Mouse (Mus musculus): ENCODE data around the gene Ehf. TPM values are rescaled to one million over a fixed set of nuclear protein-coding genes. Genes with fewer than 3 reads are reported as not detected.

Ehf gene
- polyA plus RNA-seq, 1 experiment from 2014 or later: 0.34 TPM

- Histone ChIP-seq H3K9me3 (replicated peaks; ENCODE audit: control insufficient read depth, low read length) (no peaks in the 10 kb centered on the region), H3K27ac (ENCODE audit: low read length) (no peak overlapping the region), H3K4me3 (ENCODE audit: low read depth, low read length) (no peak overlapping the region), H3K4me2 (ENCODE audit: low read depth, low read length) (no peak overlapping the region), H3K4me1 (ENCODE audit: control insufficient read depth, low read depth, low read length) (no peaks in the 10 kb centered on the region), H3K36me3 (ENCODE audit: control insufficient read depth, insufficient read depth) (no peaks in the 10 kb centered on the region), H3K27me3 (ENCODE audit: control insufficient read depth, insufficient read depth, low read depth, low read length) (no peaks in the 10 kb centered on the region), H3K9ac (ENCODE audit: low read depth, low read length) (no peak overlapping the region)
- no peak for ATAC-seq (ENCODE audit: low read depth)
- WGBS (ENCODE audit: insufficient replicate concordance): 61% methylated on average over 7 of the region's 7 CpGs
Observed at GRCm38 (mm10) chr2:103289407-103289950, 13.6 kb downstream of the Ehf start.

- Histone ChIP-seq H3K9me3 (replicated peaks; ENCODE audit: control insufficient read depth, low read length) (no peaks in the 10 kb centered on the region), H3K36me3 (ENCODE audit: control insufficient read depth, insufficient read depth) (no peaks in the 10 kb centered on the region), H3K4me1 (ENCODE audit: control insufficient read depth, low read depth, low read length) (no peaks in the 10 kb centered on the region), H3K9ac (ENCODE audit: low read depth, low read length) (no peak overlapping the region), H3K27ac (ENCODE audit: low read length) (no peak overlapping the region), H3K4me2 (ENCODE audit: low read depth, low read length) (no peak overlapping the region), H3K4me3 (ENCODE audit: low read depth, low read length) (no peak overlapping the region), H3K27me3 (ENCODE audit: control insufficient read depth, insufficient read depth, low read depth, low read length) (no peaks in the 10 kb centered on the region)
- WGBS (ENCODE audit: insufficient replicate concordance): 77% methylated on average over 5 of the region's 5 CpGs
- ATAC-seq (ENCODE audit: low read depth): no peak
Observed at GRCm38 (mm10) chr2:103287716-103288115, 15.4 kb downstream of the Ehf start.

GRCm38 (mm10) chr2:103285561-103285960 is 17.5 kb downstream of the Ehf start:
- H3K4me3 ChIP-seq (ENCODE audit: low read depth, low read length): no peak overlapping the region
- H3K9me3 ChIP-seq (replicated peaks; ENCODE audit: control insufficient read depth, low read length): no peaks in the 10 kb centered on the region
- no peaks in the 10 kb centered on the region for H3K4me1 ChIP-seq (ENCODE audit: control insufficient read depth, low read depth, low read length)
- ATAC-seq (ENCODE audit: low read depth): no peak
- no peak overlapping the region for H3K4me2 ChIP-seq (ENCODE audit: low read depth, low read length)
- H3K27me3 ChIP-seq (ENCODE audit: control insufficient read depth, insufficient read depth, low read depth, low read length): no peaks in the 10 kb centered on the region
- H3K27ac ChIP-seq (ENCODE audit: low read length): no peak overlapping the region
- 30% methylated on average over 2 of the region's 2 CpGs for WGBS (ENCODE audit: insufficient replicate concordance)
- no peak overlapping the region for H3K9ac ChIP-seq (ENCODE audit: low read depth, low read length)
- H3K36me3 ChIP-seq (ENCODE audit: control insufficient read depth, insufficient read depth): no peaks in the 10 kb centered on the region

- WGBS (ENCODE audit: insufficient replicate concordance): 71% methylated on average over 8 of the region's 8 CpGs
- no peaks in the 10 kb centered on the region for H3K4me1 ChIP-seq (ENCODE audit: control insufficient read depth, low read depth, low read length)
- no peak overlapping the region for H3K9ac ChIP-seq (ENCODE audit: low read depth, low read length)
- H3K27ac ChIP-seq (ENCODE audit: low read length): no peak overlapping the region
- no peaks in the 10 kb centered on the region for H3K9me3 ChIP-seq (replicated peaks; ENCODE audit: control insufficient read depth, low read length)
- ATAC-seq (ENCODE audit: low read depth): no peak
- no peak overlapping the region for H3K4me3 ChIP-seq (ENCODE audit: low read depth, low read length)
- no peak overlapping the region for H3K4me2 ChIP-seq (ENCODE audit: low read depth, low read length)
- no peaks in the 10 kb centered on the region for H3K27me3 ChIP-seq (ENCODE audit: control insufficient read depth, insufficient read depth, low read depth, low read length)
- H3K36me3 ChIP-seq (ENCODE audit: control insufficient read depth, insufficient read depth): no peaks in the 10 kb centered on the region
Observed at GRCm38 (mm10) chr2:103283730-103284129, 19.3 kb downstream of the Ehf start.

GRCm38 (mm10) chr2:103282184-103282750 is 20.8 kb downstream of the Ehf start:
- Histone ChIP-seq H3K27me3 (ENCODE audit: control insufficient read depth, insufficient read depth, low read depth, low read length) (no peaks in the 10 kb centered on the region), H3K9me3 (replicated peaks; ENCODE audit: control insufficient read depth, low read length) (no peaks in the 10 kb centered on the region), H3K36me3 (ENCODE audit: control insufficient read depth, insufficient read depth) (no peaks in the 10 kb centered on the region), H3K4me1 (ENCODE audit: control insufficient read depth, low read depth, low read length) (no peaks in the 10 kb centered on the region), H3K4me3 (ENCODE audit: low read depth, low read length) (no peak overlapping the region), H3K9ac (ENCODE audit: low read depth, low read length) (no peak overlapping the region), H3K27ac (ENCODE audit: low read length) (no peak overlapping the region), H3K4me2 (ENCODE audit: low read depth, low read length) (no peak overlapping the region)
- no peak; the same call in 1 of the 2 replicates for ATAC-seq (ENCODE audit: low read depth)
- 19% methylated on average over 8 of the region's 8 CpGs for WGBS (ENCODE audit: insufficient replicate concordance)

- Histone ChIP-seq H3K9me3 (replicated peaks; ENCODE audit: control insufficient read depth, low read length) (no peaks in the 10 kb centered on the region), H3K27ac (ENCODE audit: low read length) (no peak overlapping the region), H3K9ac (ENCODE audit: low read depth, low read length) (no peak overlapping the region), H3K4me1 (ENCODE audit: control insufficient read depth, low read depth, low read length) (no peaks in the 10 kb centered on the region), H3K27me3 (ENCODE audit: control insufficient read depth, insufficient read depth, low read depth, low read length) (no peaks in the 10 kb centered on the region), H3K4me2 (ENCODE audit: low read depth, low read length) (no peak overlapping the region), H3K4me3 (ENCODE audit: low read depth, low read length) (no peak overlapping the region), H3K36me3 (ENCODE audit: control insufficient read depth, insufficient read depth) (no peaks in the 10 kb centered on the region)
- ATAC-seq (ENCODE audit: low read depth): no peak
- 70% methylated on average over 1 of the region's 1 CpGs for WGBS (ENCODE audit: insufficient replicate concordance)
Observed at GRCm38 (mm10) chr2:103279927-103280326, 23.2 kb downstream of the Ehf start.

- no peak overlapping the region for H3K4me3 ChIP-seq (ENCODE audit: low read depth, low read length)
- H3K4me1 ChIP-seq (ENCODE audit: control insufficient read depth, low read depth, low read length): no peaks in the 10 kb centered on the region
- H3K36me3 ChIP-seq (ENCODE audit: control insufficient read depth, insufficient read depth): no peaks in the 10 kb centered on the region
- no peak overlapping the region for H3K9ac ChIP-seq (ENCODE audit: low read depth, low read length)
- no peak overlapping the region for H3K27ac ChIP-seq (ENCODE audit: low read length)
- no peaks in the 10 kb centered on the region for H3K9me3 ChIP-seq (replicated peaks; ENCODE audit: control insufficient read depth, low read length)
- no peak for ATAC-seq (ENCODE audit: low read depth)
- WGBS (ENCODE audit: insufficient replicate concordance): 66% methylated on average over 1 of the region's 1 CpGs
- no peak overlapping the region for H3K4me2 ChIP-seq (ENCODE audit: low read depth, low read length)
- H3K27me3 ChIP-seq (ENCODE audit: control insufficient read depth, insufficient read depth, low read depth, low read length): no peaks in the 10 kb centered on the region
Observed at GRCm38 (mm10) chr2:103278476-103278875, 24.6 kb downstream of the Ehf start.

GRCm38 (mm10) chr2:103277794-103278193 is 25.3 kb downstream of the Ehf start:
- H3K9ac ChIP-seq (ENCODE audit: low read depth, low read length): no peak overlapping the region
- no peak overlapping the region for H3K4me3 ChIP-seq (ENCODE audit: low read depth, low read length)
- WGBS (ENCODE audit: insufficient replicate concordance): 42% methylated on average over 1 of the region's 1 CpGs
- ATAC-seq (ENCODE audit: low read depth): no peak
- H3K36me3 ChIP-seq (ENCODE audit: control insufficient read depth, insufficient read depth): no peaks in the 10 kb centered on the region
- H3K4me1 ChIP-seq (ENCODE audit: control insufficient read depth, low read depth, low read length): no peaks in the 10 kb centered on the region
- no peaks in the 10 kb centered on the region for H3K9me3 ChIP-seq (replicated peaks; ENCODE audit: control insufficient read depth, low read length)
- H3K27ac ChIP-seq (ENCODE audit: low read length): no peak overlapping the region
- H3K27me3 ChIP-seq (ENCODE audit: control insufficient read depth, insufficient read depth, low read depth, low read length): no peaks in the 10 kb centered on the region
- no peak overlapping the region for H3K4me2 ChIP-seq (ENCODE audit: low read depth, low read length)

GRCm38 (mm10) chr2:103275316-103275960 is 27.6 kb downstream of the Ehf start:
- no peak overlapping the region for H3K4me3 ChIP-seq (ENCODE audit: low read depth, low read length)
- WGBS (ENCODE audit: insufficient replicate concordance): 60% methylated on average over 6 of the region's 6 CpGs
- no peak overlapping the region for H3K27ac ChIP-seq (ENCODE audit: low read length)
- no peaks in the 10 kb centered on the region for H3K36me3 ChIP-seq (ENCODE audit: control insufficient read depth, insufficient read depth)
- H3K4me1 ChIP-seq (ENCODE audit: control insufficient read depth, low read depth, low read length): no peaks in the 10 kb centered on the region
- no peak overlapping the region for H3K4me2 ChIP-seq (ENCODE audit: low read depth, low read length)
- no peaks in the 10 kb centered on the region for H3K27me3 ChIP-seq (ENCODE audit: control insufficient read depth, insufficient read depth, low read depth, low read length)
- no peak for ATAC-seq (ENCODE audit: low read depth)
- no peaks in the 10 kb centered on the region for H3K9me3 ChIP-seq (replicated peaks; ENCODE audit: control insufficient read depth, low read length)
- H3K9ac ChIP-seq (ENCODE audit: low read depth, low read length): no peak overlapping the region
